Mouse (Mus musculus): ENCODE data around the gene Gtf3c6. TPM values are rescaled to one million over a fixed set of nuclear protein-coding genes. Genes with fewer than 3 reads are reported as not detected.

Gtf3c6 gene
- polyA plus RNA-seq, 1 experiment from 2014 or later, result 127 TPM

Other genes starting within 250 kb of the Gtf3c6 start
- not detected in 2 replicates for gene Mfsd4b1, start 232.8 kb downstream of the Gtf3c6 start, polyA plus RNA-seq (2016; fragmentation: Nextera tagmentation; extraction: Ambion mirVana)
- gene Slc16a10, start 115.8 kb downstream of the Gtf3c6 start, polyA plus RNA-seq (2016; fragmentation: Nextera tagmentation; extraction: Ambion mirVana), result 5.0 and 6.4 TPM in 2 replicates
- 83.5 and 91.9 TPM in 2 replicates for gene Rpf2, start 11.1 kb downstream of the Gtf3c6 start, polyA plus RNA-seq (2016; fragmentation: Nextera tagmentation; extraction: Ambion mirVana)
- 73.2 and 85.1 TPM in 2 replicates for gene Amd1, start 44.1 kb upstream of the Gtf3c6 start, polyA plus RNA-seq (2016; fragmentation: Nextera tagmentation; extraction: Ambion mirVana)
- 4.1 and 6.3 TPM in 2 replicates for gene Cdk19, start 81.5 kb upstream of the Gtf3c6 start, polyA plus RNA-seq (2016; fragmentation: Nextera tagmentation; extraction: Ambion mirVana)

Measured in midbrain, embryonic 10.5 days (tissue).